In the genomic region with DNA sequence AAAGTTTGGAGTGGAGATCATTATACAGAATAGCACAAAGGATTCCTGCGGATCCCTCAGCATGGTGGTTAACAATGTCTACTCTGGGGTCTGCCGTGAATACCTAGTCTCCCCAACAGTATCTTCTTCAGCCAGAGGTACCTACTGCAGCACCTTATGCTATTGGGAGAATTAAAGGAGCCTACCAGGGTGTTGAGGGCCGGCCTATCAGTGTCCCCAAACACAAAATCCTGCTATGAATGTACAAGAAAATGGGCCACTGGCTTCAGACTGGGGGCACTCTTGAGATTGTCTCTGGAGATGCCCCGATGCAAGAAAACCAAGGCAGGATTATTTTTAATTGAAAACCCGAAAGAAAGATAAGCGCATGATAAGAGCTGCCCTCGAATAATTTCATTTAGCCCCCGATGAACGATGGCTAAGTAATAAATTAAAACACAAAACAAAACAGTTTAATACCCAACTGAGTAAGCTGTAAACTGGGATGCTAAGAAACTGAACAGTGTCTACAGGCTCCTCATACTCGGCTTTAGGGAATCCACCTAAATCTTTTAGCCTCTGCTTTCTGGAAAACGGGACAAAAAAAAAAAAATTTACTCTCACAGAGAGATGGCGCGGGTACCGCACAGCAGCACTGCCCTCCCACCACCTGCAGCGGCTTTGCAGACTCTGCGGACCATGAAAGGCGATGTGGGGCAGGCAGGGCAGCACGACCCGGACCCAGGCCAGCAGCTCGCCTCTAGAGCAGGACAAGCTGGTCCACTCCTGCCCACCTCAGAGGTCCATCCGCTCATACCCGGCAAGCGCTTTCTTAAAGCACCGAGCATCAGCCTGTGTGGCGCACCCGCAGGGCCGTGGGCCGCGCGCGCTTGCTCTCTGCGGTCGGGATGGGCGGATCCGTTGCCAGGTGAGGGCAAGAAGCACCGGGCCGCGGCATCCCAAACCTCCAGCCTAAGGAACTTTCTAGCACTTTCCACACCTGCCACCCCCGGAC, we compare ENCODE assay signal across 9 mouse cellular contexts. TPM values are rescaled to one million over a fixed set of nuclear protein-coding genes. Genes with fewer than 3 reads are reported as not detected.
DNase-seq lines count a peak whose midpoint lies in the region; ATAC-seq and TF ChIP-seq lines count a peak whose summit lies in the region.
"Had no signal": no experiment of that assay in that cellular context is flagged by ENCODE, and none has a peak within 500 bp of the region (broad histone marks: within the 10 kb centered on the region; RNA-seq: fewer than 3 reads in every experiment).

No protein-coding gene starts in this region.

- H3K4me2 ChIP-seq in embryonic facial prominence, embryonic 15.5 days (replicated peaks) = peak overlapping the region; percentile 74
- H3K4me2 ChIP-seq in heart, embryonic 12.5 days = peak overlapping the region; percentile 70
- peak overlapping the region; percentile 93 for H3K4me2 ChIP-seq in kidney, postnatal 0 days (ENCODE audit: low read length)
- H3K4me2 ChIP-seq in lung, embryonic 16.5 days (ENCODE audit: low read depth, low read length) = peak overlapping the region; percentile 93

- H3K36me3 ChIP-seq in embryonic facial prominence, embryonic 15.5 days = no peaks in the 10 kb centered on the region
- no peaks in the 10 kb centered on the region for H3K36me3 ChIP-seq in heart, embryonic 12.5 days
- no peaks in the 10 kb centered on the region for H3K36me3 ChIP-seq in kidney, postnatal 0 days (ENCODE audit: insufficient read depth, low read length)
- no peaks in the 10 kb centered on the region for H3K36me3 ChIP-seq in lung, embryonic 16.5 days (ENCODE audit: control insufficient read depth, insufficient read depth, low read length)

- H3K4me3 ChIP-seq in embryonic facial prominence, embryonic 15.5 days (replicated peaks) = peak overlapping the region; percentile 97
- H3K4me3 ChIP-seq in heart, embryonic 12.5 days = peak overlapping the region; percentile 80
- H3K4me3 ChIP-seq in kidney, postnatal 0 days (replicated peaks; ENCODE audit: low read depth, low read length) = peak overlapping the region; percentile 84
- peak overlapping the region; percentile 88 for H3K4me3 ChIP-seq in lung, embryonic 16.5 days (ENCODE audit: low read length)

- DNase-seq in CD8-positive naive resting alpha-beta T cell, adult 2 months (ENCODE audit: low read depth in 2 of 2, low spot score in 2 of 2) = peak; percentile 42 to 67
- peak; percentile 48 to 61 for DNase-seq in adrenal gland, postnatal 36 days
- peak; percentile 25 for DNase-seq in kidney, postnatal 0 days (ENCODE audit: low spot score)
- DNase-seq in ovary, postnatal 36 days (ENCODE audit: low spot score) = peak; percentile 43
- peak; percentile 52 to 66 for DNase-seq in thymus, postnatal 36 days

- H3K9ac ChIP-seq in embryonic facial prominence, embryonic 15.5 days = peak overlapping the region; percentile 84
- H3K9ac ChIP-seq in heart, embryonic 12.5 days = peak overlapping the region; percentile 86
- peak overlapping the region; percentile 75 for H3K9ac ChIP-seq in kidney, postnatal 0 days (ENCODE audit: low read depth, low read length)
- peak overlapping the region; percentile 78 for H3K9ac ChIP-seq in lung, embryonic 16.5 days (ENCODE audit: low read length)

- H3K27ac ChIP-seq in embryonic facial prominence, embryonic 15.5 days (replicated peaks) = peak overlapping the region; percentile 79; the same call in 1 of the 2 replicates
- H3K27ac ChIP-seq in heart, embryonic 12.5 days (ENCODE audit: poor library complexity, severe bottlenecking) = peak overlapping the region; percentile 81
- H3K27ac ChIP-seq in kidney, postnatal 0 days = peak overlapping the region; percentile 64
- peak overlapping the region; percentile 20 for H3K27ac ChIP-seq in lung, embryonic 16.5 days (ENCODE audit: low read length)

- no peaks in the 10 kb centered on the region for H3K9me3 ChIP-seq in embryonic facial prominence, embryonic 15.5 days (replicated peaks)
- H3K9me3 ChIP-seq in heart, embryonic 12.5 days (replicated peaks) = no peaks in the 10 kb centered on the region
- no peaks in the 10 kb centered on the region for H3K9me3 ChIP-seq in kidney, postnatal 0 days (replicated peaks; ENCODE audit: low read length)
- H3K9me3 ChIP-seq in lung, embryonic 16.5 days (ENCODE audit: control insufficient read depth, low read length) = no peaks in the 10 kb centered on the region

- H3K27me3 ChIP-seq in embryonic facial prominence, embryonic 15.5 days = no peaks in the 10 kb centered on the region
- H3K27me3 ChIP-seq in heart, embryonic 12.5 days (replicated peaks) = no peaks in the 10 kb centered on the region
- H3K27me3 ChIP-seq in kidney, postnatal 0 days (ENCODE audit: insufficient read depth, low read length) = 0 out of 2 replicates have a peak, but pooled peaks cover 2% of the 10 kb centered on the region
- H3K27me3 ChIP-seq in lung, embryonic 16.5 days (ENCODE audit: control insufficient read depth, insufficient read depth, low read depth, low read length) = peaks cover 5% of the 10 kb centered on the region; the same call in 1 of the 2 replicates

- peak; percentile 36 for ATAC-seq in embryonic facial prominence, embryonic 15.5 days (ENCODE audit: insufficient number of reproducible peaks, low FRiP score, low TSS enrichment, low read depth)
- peak; percentile 60 for ATAC-seq in heart, embryonic 12.5 days (ENCODE audit: insufficient number of reproducible peaks, low FRiP score)
- peak; percentile 48 for ATAC-seq in kidney, postnatal 0 days (replicated peaks; ENCODE audit: low FRiP score, low read depth)
- ATAC-seq in lung, embryonic 16.5 days (ENCODE audit: low read depth) = peak; percentile 47

- peak; percentile 15; the same call in 1 of the 2 replicates for TF ChIP-seq CTCF in kidney, postnatal 0 days (IDR thresholded peaks at IDR 0.05; ENCODE audit: low read depth)

- peaks cover 26% of the 10 kb centered on the region for H3K4me1 ChIP-seq in embryonic facial prominence, embryonic 15.5 days
- peaks cover 24% of the 10 kb centered on the region for H3K4me1 ChIP-seq in heart, embryonic 12.5 days (replicated peaks)
- 0 out of 2 replicates have a peak, but pooled peaks cover 3% of the 10 kb centered on the region for H3K4me1 ChIP-seq in kidney, postnatal 0 days (replicated peaks; ENCODE audit: insufficient read depth, low read length)
- peaks cover 17% of the 10 kb centered on the region for H3K4me1 ChIP-seq in lung, embryonic 16.5 days (replicated peaks; ENCODE audit: control insufficient read depth, insufficient read depth, low read length)

- 5% methylated on average over 39 of the region's 39 CpGs for WGBS in embryonic facial prominence, embryonic 15.5 days
- 5% methylated on average over 39 of the region's 39 CpGs for WGBS in heart, embryonic 12.5 days
- 6% methylated on average over 39 of the region's 39 CpGs for WGBS in kidney, postnatal 0 days
- 6% methylated on average over 35 of the region's 39 CpGs for WGBS in lung, embryonic 16.5 days

RNA-seq across cellular contexts. Expression of a gene that starts 0.9 kb away (rescaled TPM):
- 10 to 100 TPM in 1 of 2 experiments, 1 to 10 TPM in 1; 4.9 to 15.0 TPM for total RNA-seq in adrenal gland, postnatal 36 days (2021)
- polyA plus RNA-seq in embryonic facial prominence, embryonic 15.5 days (2015; fragmentation: Nextera tagmentation; extraction: Ambion mirVana) = 11.3 and 14.1 TPM in 2 replicates
- 16.1 and 17.8 TPM in 2 replicates for polyA plus RNA-seq in heart, embryonic 12.5 days (2016; fragmentation: Nextera tagmentation; extraction: Ambion mirVana)
- 9.7 and 10.1 TPM in 2 replicates for polyA plus RNA-seq in kidney, postnatal 0 days (2015; fragmentation: Nextera tagmentation; extraction: Ambion mirVana)
- polyA plus RNA-seq in lung, embryonic 16.5 days (2015; fragmentation: Nextera tagmentation; extraction: Ambion mirVana) = 8.5 and 9.2 TPM in 2 replicates

RNA-seq across cellular contexts. Expression of a gene that starts 1.1 kb away (rescaled TPM):
- not detected for total RNA-seq in adrenal gland, postnatal 36 days (2021)
- 0.17 TPM in 1 of 2 replicates, not detected in the other for polyA plus RNA-seq in embryonic facial prominence, embryonic 15.5 days (2015; fragmentation: Nextera tagmentation; extraction: Ambion mirVana)
- polyA plus RNA-seq in heart, embryonic 12.5 days (2016; fragmentation: Nextera tagmentation; extraction: Ambion mirVana) = 0.43 and 0.45 TPM in 2 replicates
- polyA plus RNA-seq in kidney, postnatal 0 days (2015; fragmentation: Nextera tagmentation; extraction: Ambion mirVana) = 0.22 and 0.52 TPM in 2 replicates
- polyA plus RNA-seq in lung, embryonic 16.5 days (2015; fragmentation: Nextera tagmentation; extraction: Ambion mirVana) = 0.23 TPM in 1 of 2 replicates, not detected in the other
- total RNA-seq: hematopoietic stem cell, adult 5-6 weeks had no signal

RNA-seq across cellular contexts. Expression of a gene that starts 53.0 kb away (rescaled TPM):
- 100 to 1,000 TPM; 107 to 136 TPM for total RNA-seq in adrenal gland, postnatal 36 days (2021)
- 133 and 136 TPM in 2 replicates for polyA plus RNA-seq in embryonic facial prominence, embryonic 15.5 days (2015; fragmentation: Nextera tagmentation; extraction: Ambion mirVana)
- 116 TPM in 2 replicates for polyA plus RNA-seq in heart, embryonic 12.5 days (2016; fragmentation: Nextera tagmentation; extraction: Ambion mirVana)
- polyA plus RNA-seq in kidney, postnatal 0 days (2015; fragmentation: Nextera tagmentation; extraction: Ambion mirVana) = 174 and 177 TPM in 2 replicates
- polyA plus RNA-seq in lung, embryonic 16.5 days (2015; fragmentation: Nextera tagmentation; extraction: Ambion mirVana) = 116 and 117 TPM in 2 replicates

Comparison
In these comparisons a context has a peak if more than half of its experiments do, and no peak if none do; other contexts are left out.
1. Peak in every context shown above with its lines: DNase-seq, ATAC-seq, H3K4me3 ChIP-seq and H3K27ac ChIP-seq.
2. H3K27ac ChIP-seq: peak in every context shown above with its lines; median percentile 81 in heart, embryonic 12.5 days; 79 in embryonic facial prominence, embryonic 15.5 days; 64 in kidney, postnatal 0 days; 20 in lung, embryonic 16.5 days.